Mouse (Mus musculus): ENCODE measurements around the gene Adra2a.

DNA sequence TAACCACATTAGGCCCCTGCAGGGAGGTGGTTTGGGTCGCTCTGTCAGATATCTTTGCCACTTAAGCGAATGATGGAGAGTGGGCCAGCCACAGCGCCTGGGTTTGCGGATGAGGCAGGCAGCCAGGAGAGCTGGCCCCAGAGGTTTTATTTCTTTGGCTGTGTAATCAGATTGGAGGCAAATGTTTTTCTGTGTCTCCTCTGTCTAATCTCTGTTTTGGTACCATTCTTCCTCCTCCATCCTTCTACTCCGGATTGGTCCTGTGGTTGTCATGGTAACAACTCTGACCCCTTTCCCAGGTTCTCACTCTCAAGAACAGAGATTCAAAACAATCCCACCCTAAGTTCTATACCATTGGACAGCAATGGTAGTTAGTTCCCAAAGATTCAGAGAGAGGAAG lies 51.8 kb downstream of the Adra2a start:
- TF ChIP-seq CTCF (IDR thresholded peaks at IDR 0.05; ENCODE audit: extremely low read depth, insufficient read length, insufficient replicate concordance, low read depth, low read length), result no peak
- no peak for TF ChIP-seq POLR2A (IDR thresholded peaks at IDR 0.05; ENCODE audit: low read depth, low read length)

Measured in small intestine, adult 2 months (tissue).